Mouse (Mus musculus): ENCODE measurements around the gene Nppb. TPM values are rescaled to one million over a fixed set of nuclear protein-coding genes. Genes with fewer than 3 reads are reported as not detected.

Nppb gene
- polyA plus RNA-seq, 1 experiment from 2014 or later, result not detected

GRCm38 (mm10) chr4:147947511-147947910 is 38.1 kb upstream of the Nppb start:
- ATAC-seq, result no peak
- H3K27ac ChIP-seq, result no peak overlapping the region
- H3K9me3 ChIP-seq, result no peaks in the 10 kb centered on the region
- H3K4me2 ChIP-seq (replicated peaks), result no peak overlapping the region
- no peak overlapping the region for H3K9ac ChIP-seq
- 38% methylated on average over 2 of the region's 2 CpGs for WGBS
- H3K4me1 ChIP-seq (replicated peaks), result peaks cover 7% of the 10 kb centered on the region
- peaks cover 22% of the 10 kb centered on the region for H3K36me3 ChIP-seq
- H3K27me3 ChIP-seq (replicated peaks), result no peaks in the 10 kb centered on the region
- no peak overlapping the region for H3K4me3 ChIP-seq (replicated peaks)

GRCm38 (mm10) chr4:147953590-147953989 is 32.0 kb upstream of the Nppb start:
- Histone ChIP-seq H3K4me2 (replicated peaks) (no peak overlapping the region), H3K27ac (no peak overlapping the region), H3K9me3 (no peaks in the 10 kb centered on the region), H3K9ac (no peak overlapping the region), H3K27me3 (replicated peaks) (no peaks in the 10 kb centered on the region), H3K36me3 (no peaks in the 10 kb centered on the region; the same call in 1 of the 2 replicates), H3K4me3 (replicated peaks) (no peak overlapping the region), H3K4me1 (replicated peaks) (no peaks in the 10 kb centered on the region)
- no peak for ATAC-seq
- WGBS, result 11% methylated on average over 4 of the region's 4 CpGs

- Histone ChIP-seq H3K36me3 (no peaks in the 10 kb centered on the region), H3K9me3 (no peaks in the 10 kb centered on the region), H3K4me3 (replicated peaks) (no peak overlapping the region), H3K27me3 (replicated peaks) (no peaks in the 10 kb centered on the region), H3K9ac (no peak overlapping the region), H3K27ac (no peak overlapping the region), H3K4me1 (replicated peaks) (no peaks in the 10 kb centered on the region), H3K4me2 (replicated peaks) (no peak overlapping the region)
- no peak for ATAC-seq
- WGBS, result 37% methylated on average over 11 of the region's 11 CpGs
Observed at GRCm38 (mm10) chr4:147957141-147957540, 28.4 kb upstream of the Nppb start.

- H3K27ac ChIP-seq, result no peak overlapping the region
- no peaks in the 10 kb centered on the region for H3K36me3 ChIP-seq
- 44% methylated on average over 6 of the region's 6 CpGs for WGBS
- no peaks in the 10 kb centered on the region for H3K27me3 ChIP-seq (replicated peaks)
- H3K4me1 ChIP-seq (replicated peaks), result no peaks in the 10 kb centered on the region
- H3K4me2 ChIP-seq (replicated peaks), result no peak overlapping the region
- ATAC-seq, result peak; percentile 65
- H3K9ac ChIP-seq, result no peak overlapping the region
- H3K9me3 ChIP-seq, result no peaks in the 10 kb centered on the region
- no peak overlapping the region for H3K4me3 ChIP-seq (replicated peaks)
Observed at GRCm38 (mm10) chr4:147959881-147960831, 25.4 kb upstream of the Nppb start.

GRCm38 (mm10) chr4:147962781-147963180 is 22.8 kb upstream of the Nppb start:
- Histone ChIP-seq H3K4me3 (replicated peaks) (no peak overlapping the region), H3K4me2 (replicated peaks) (no peak overlapping the region), H3K4me1 (replicated peaks) (no peaks in the 10 kb centered on the region), H3K27ac (no peak overlapping the region), H3K9ac (no peak overlapping the region), H3K9me3 (no peaks in the 10 kb centered on the region), H3K36me3 (no peaks in the 10 kb centered on the region), H3K27me3 (replicated peaks) (no peaks in the 10 kb centered on the region)
- 42% methylated on average over 6 of the region's 6 CpGs for WGBS
- ATAC-seq, result no peak

GRCm38 (mm10) chr4:147963623-147964022 is 22.0 kb upstream of the Nppb start:
- Histone ChIP-seq H3K4me1 (replicated peaks) (no peaks in the 10 kb centered on the region), H3K9ac (no peak overlapping the region), H3K4me3 (replicated peaks) (no peak overlapping the region), H3K27me3 (replicated peaks) (no peaks in the 10 kb centered on the region), H3K27ac (no peak overlapping the region), H3K4me2 (replicated peaks) (no peak overlapping the region), H3K9me3 (no peaks in the 10 kb centered on the region), H3K36me3 (no peaks in the 10 kb centered on the region)
- WGBS, result 85% methylated on average over 15 of the region's 15 CpGs
- no peak for ATAC-seq

GRCm38 (mm10) chr4:147965712-147966111 is 19.9 kb upstream of the Nppb start:
- ATAC-seq, result no peak
- H3K4me2 ChIP-seq (replicated peaks), result no peak overlapping the region

GRCm38 (mm10) chr4:147968816-147969215 is 16.8 kb upstream of the Nppb start:
- no peaks in the 10 kb centered on the region for H3K9me3 ChIP-seq
- H3K9ac ChIP-seq, result no peak overlapping the region
- H3K36me3 ChIP-seq, result no peaks in the 10 kb centered on the region
- no peaks in the 10 kb centered on the region for H3K4me1 ChIP-seq (replicated peaks)
- H3K27me3 ChIP-seq (replicated peaks), result no peaks in the 10 kb centered on the region
- no peak overlapping the region for H3K4me2 ChIP-seq (replicated peaks)
- H3K4me3 ChIP-seq (replicated peaks), result no peak overlapping the region
- WGBS, result 76% methylated on average over 2 of the region's 2 CpGs
- no peak for ATAC-seq
- H3K27ac ChIP-seq, result no peak overlapping the region

More at GRCm38 (mm10) chr4:147965712-147966111, 19.9 kb upstream of the Nppb start:
- Histone ChIP-seq H3K27me3 (replicated peaks) (no peaks in the 10 kb centered on the region), H3K9ac (no peak overlapping the region), H3K36me3 (no peaks in the 10 kb centered on the region), H3K4me1 (replicated peaks) (no peaks in the 10 kb centered on the region), H3K9me3 (no peaks in the 10 kb centered on the region), H3K4me3 (replicated peaks) (no peak overlapping the region), H3K27ac (no peak overlapping the region)
- 60% methylated on average over 7 of the region's 7 CpGs for whole genome bisulfite sequencing

GRCm38 (mm10) chr4:147969337-147969736 is 16.3 kb upstream of the Nppb start:
- ATAC-seq, result no peak

GRCm38 (mm10) chr4:147976237-147976636 is 9.4 kb upstream of the Nppb start:
- Histone ChIP-seq H3K4me3 (replicated peaks) (no peak overlapping the region), H3K9ac (no peak overlapping the region)
- WGBS, result 64% methylated on average over 3 of the region's 3 CpGs

More at GRCm38 (mm10) chr4:147969337-147969736, 16.3 kb upstream of the Nppb start:
- H3K9ac ChIP-seq, result no peak overlapping the region
- no peak overlapping the region for H3K27ac ChIP-seq
- H3K4me2 ChIP-seq (replicated peaks), result no peak overlapping the region
- 48% methylated on average over 9 of the region's 9 CpGs for WGBS
- H3K36me3 ChIP-seq, result no peaks in the 10 kb centered on the region
- no peaks in the 10 kb centered on the region for H3K4me1 ChIP-seq (replicated peaks)
- H3K27me3 ChIP-seq (replicated peaks), result no peaks in the 10 kb centered on the region
- H3K4me3 ChIP-seq (replicated peaks), result no peak overlapping the region
- no peaks in the 10 kb centered on the region for H3K9me3 ChIP-seq

GRCm38 (mm10) chr4:147977726-147978125 is 7.9 kb upstream of the Nppb start:
- Histone ChIP-seq H3K36me3 (no peaks in the 10 kb centered on the region), H3K9ac (no peak overlapping the region), H3K4me1 (replicated peaks) (no peaks in the 10 kb centered on the region), H3K9me3 (no peaks in the 10 kb centered on the region), H3K4me3 (replicated peaks) (no peak overlapping the region), H3K4me2 (replicated peaks) (no peak overlapping the region), H3K27me3 (replicated peaks) (no peaks in the 10 kb centered on the region), H3K27ac (no peak overlapping the region)
- no peak for ATAC-seq
- 79% methylated on average over 4 of the region's 4 CpGs for WGBS

More at GRCm38 (mm10) chr4:147976237-147976636, 9.4 kb upstream of the Nppb start:
- no peak for ATAC-seq
- H3K27me3 ChIP-seq (replicated peaks), result no peaks in the 10 kb centered on the region
- no peaks in the 10 kb centered on the region for H3K36me3 ChIP-seq
- no peaks in the 10 kb centered on the region for H3K9me3 ChIP-seq
- H3K27ac ChIP-seq, result no peak overlapping the region
- no peak overlapping the region for H3K4me2 ChIP-seq (replicated peaks)
- no peaks in the 10 kb centered on the region for H3K4me1 ChIP-seq (replicated peaks)

- Histone ChIP-seq H3K4me2 (replicated peaks) (no peak overlapping the region), H3K36me3 (no peaks in the 10 kb centered on the region), H3K4me3 (replicated peaks) (no peak overlapping the region), H3K27me3 (replicated peaks) (no peaks in the 10 kb centered on the region), H3K9me3 (no peaks in the 10 kb centered on the region), H3K27ac (no peak overlapping the region), H3K9ac (no peak overlapping the region), H3K4me1 (replicated peaks) (no peaks in the 10 kb centered on the region)
- no peak for ATAC-seq
- WGBS, result 88% methylated on average over 6 of the region's 6 CpGs
Observed at GRCm38 (mm10) chr4:147978391-147978790, 7.2 kb upstream of the Nppb start.

- Histone ChIP-seq H3K4me1 (replicated peaks) (no peaks in the 10 kb centered on the region), H3K27ac (no peak overlapping the region), H3K27me3 (replicated peaks) (no peaks in the 10 kb centered on the region), H3K9me3 (no peaks in the 10 kb centered on the region), H3K4me3 (replicated peaks) (no peak overlapping the region), H3K9ac (no peak overlapping the region), H3K4me2 (replicated peaks) (no peak overlapping the region), H3K36me3 (no peaks in the 10 kb centered on the region)
- no peak for ATAC-seq
- WGBS, result 79% methylated on average over 7 of the region's 7 CpGs
Observed at GRCm38 (mm10) chr4:147979441-147979860, 6.1 kb upstream of the Nppb start.
